Mouse (Mus musculus) myocyte (in vitro differentiated cells): Measurements from ENCODE around the gene Suco.

Experiments
- CEBPB ChIP-seq: IDR thresholded peaks from 2 replicates; pipeline ENCODE4 v1.6.1; 2011; ENCODE audit warnings: mild to moderate bottlenecking, moderate library complexity; ENCODE audit not compliant: poor library complexity, insufficient read depth, severe bottlenecking
- E2F4 ChIP-seq: IDR thresholded peaks from one replicate; pipeline ENCODE4 v1.6.1; 2011; ENCODE audit warnings: mild to moderate bottlenecking, control low read depth, moderate library complexity; ENCODE audit not compliant: insufficient read depth
- MYOD1 ChIP-seq, 3 experiments: IDR thresholded peaks; one replicate each; pipeline ENCODE4 v1.6.1; 2011; ENCODE audit warnings: control low read depth in 2 of 3, low read depth in 2 of 3, mild to moderate bottlenecking in 2 of 3, moderate library complexity in 1 of 3; ENCODE audit not compliant: insufficient read length in 2 of 3, control insufficient read depth in 1 of 3
- MYOG ChIP-seq, 3 experiments: IDR thresholded peaks; one replicate each; pipeline ENCODE4 v1.6.1; 2011; ENCODE audit warnings: control low read depth in 2 of 3, low read depth in 2 of 3, mild to moderate bottlenecking in 2 of 3; ENCODE audit not compliant: insufficient read length in 2 of 3, control insufficient read depth in 1 of 3, insufficient read depth in 1 of 3
- POLR2A ChIP-seq: IDR thresholded peaks from one replicate; pipeline ENCODE4 v1.6.1; 2011; ENCODE audit warnings: low read depth, mild to moderate bottlenecking, control low read depth, moderate library complexity; ENCODE audit not compliant: insufficient read length
- REST ChIP-seq: IDR thresholded peaks from one replicate; pipeline ENCODE4 v1.6.1; 2011; ENCODE audit warnings: mild to moderate bottlenecking, control low read depth, moderate library complexity; ENCODE audit not compliant: insufficient read depth, insufficient read length
- TCF12 ChIP-seq: IDR thresholded peaks from one replicate; pipeline ENCODE4 v1.6.1; 2011; ENCODE audit warnings: mild to moderate bottlenecking, control low read depth; ENCODE audit not compliant: poor library complexity, insufficient read depth, severe bottlenecking
- USF1 ChIP-seq: IDR thresholded peaks from one replicate; pipeline ENCODE4 v1.6.1; 2011; ENCODE audit warnings: low read depth, mild to moderate bottlenecking, control low read depth, moderate library complexity

DNA sequence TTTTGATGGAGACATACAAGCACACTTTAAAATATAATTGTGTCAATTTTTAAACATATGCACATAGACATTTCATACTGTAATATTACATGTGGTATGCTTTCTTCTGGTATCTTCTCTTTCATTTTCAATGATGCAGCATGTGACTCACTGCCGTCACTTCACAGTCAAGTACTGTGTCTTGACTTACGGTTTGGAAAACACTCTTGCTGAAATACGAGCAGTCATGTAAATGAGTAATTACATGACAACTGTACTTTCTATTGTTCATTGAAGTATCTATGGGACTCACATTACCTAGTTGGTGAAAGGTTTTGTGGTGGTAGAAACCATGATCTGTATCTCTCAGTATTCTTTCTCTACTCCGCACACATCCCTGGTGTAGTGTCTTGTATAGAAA is 30.6 kb upstream of the Suco start:
- TF ChIP-seq USF1 (no peak), TCF12 (no peak), POLR2A (no peak), REST (no peak), MYOG (IDR thresholded peaks at IDR 0.05; ENCODE audit: control insufficient read depth in 1 of 3, insufficient read depth in 1 of 3, insufficient read length in 2 of 3, low read depth in 2 of 3) (no peak), E2F4 (no peak), MYOD1 (IDR thresholded peaks at IDR 0.05; ENCODE audit: control insufficient read depth in 1 of 3, insufficient read length in 2 of 3, low read depth in 2 of 3) (no peak), CEBPB (no peak)
